Mouse (Mus musculus) midbrain, embryonic 14.5 days (tissue): ENCODE measurements around the gene Trappc6a. TPM values are rescaled to one million over a fixed set of nuclear protein-coding genes. Genes with fewer than 3 reads are reported as not detected.

Experiments
- ATAC-seq: fragments of 200-750 bp; cut with Nextera tagmentation; 2 replicates; pipeline ENCODE4 v1.8.0; 2017; ENCODE audit warnings: moderate number of reproducible peaks, moderate library complexity; ENCODE audit not compliant: low FRiP score, low TSS enrichment
- DNase-seq: peaks from one replicate; pipeline ENCODE4 v3.0.0-alpha.2; 2015
- H3K27ac ChIP-seq: fragments of 300-500 bp; sonication (generic); replicated peaks from 2 replicates; pipeline ENCODE4 v1.5.1; 2014; ENCODE audit warnings: mild to moderate bottlenecking, low read depth, low read length, moderate library complexity
- H3K27me3 ChIP-seq: fragments of 300-500 bp; sonication (generic); 2 replicates; pipeline ENCODE4 v1.6.1; 2014; ENCODE audit warnings: low read length, control low read depth, mixed read lengths; ENCODE audit not compliant: control insufficient read depth, insufficient read depth
- H3K36me3 ChIP-seq: fragments of 300-500 bp; sonication (generic); 2 replicates; pipeline ENCODE4 v1.6.1; 2014; ENCODE audit warnings: low read length, control low read depth; ENCODE audit not compliant: control insufficient read depth, insufficient read depth
- H3K4me1 ChIP-seq: fragments of 300-500 bp; sonication (generic); 2 replicates; pipeline ENCODE4 v1.6.1; 2014; ENCODE audit warnings: mild to moderate bottlenecking, antibody characterized with exemption, low read length, control low read depth; ENCODE audit not compliant: control insufficient read depth, insufficient read depth
- H3K4me2 ChIP-seq: fragments of 300-500 bp; sonication (generic); 2 replicates; pipeline ENCODE4 v1.6.1; 2014; ENCODE audit warnings: mild to moderate bottlenecking, low read length, moderate library complexity
- H3K4me3 ChIP-seq: fragments of 300-500 bp; sonication (generic); replicated peaks from 2 replicates; pipeline ENCODE4 v1.5.1; 2014; ENCODE audit warnings: low read depth, low read length
- H3K9ac ChIP-seq: fragments of 300-500 bp; sonication (generic); replicated peaks from 2 replicates; pipeline ENCODE4 v1.6.1; 2014; ENCODE audit warnings: mild to moderate bottlenecking, low read length, moderate library complexity
- H3K9me3 ChIP-seq: fragments of 300-500 bp; sonication (generic); 2 replicates; pipeline ENCODE4 v1.6.1; 2016; ENCODE audit warnings: low read length, control low read depth, mixed read lengths; ENCODE audit not compliant: control insufficient read depth
- WGBS: fragments of 180-500 bp; shearing (Covaris S2); extraction: QIAGEN DNeasy Blood & Tissue Kit; methylation state at CpG from one replicate; pipeline ENCODE4 v1.1.7; 2014; 5-methylcytosine and 5-hydroxymethylcytosine counted together
- polyA plus RNA-seq: library from polyadenylated mRNA; unstranded; fragments of >200 nt; fragmentation: Nextera tagmentation; extraction: Ambion mirVana; gene quantifications from 2 replicates; pipeline ENCODE4 v1.2.1, GENCODE M21; 2014

Trappc6a gene
- polyA plus RNA-seq, 1 experiment from 2014 or later, result 30.1 TPM

DNA sequence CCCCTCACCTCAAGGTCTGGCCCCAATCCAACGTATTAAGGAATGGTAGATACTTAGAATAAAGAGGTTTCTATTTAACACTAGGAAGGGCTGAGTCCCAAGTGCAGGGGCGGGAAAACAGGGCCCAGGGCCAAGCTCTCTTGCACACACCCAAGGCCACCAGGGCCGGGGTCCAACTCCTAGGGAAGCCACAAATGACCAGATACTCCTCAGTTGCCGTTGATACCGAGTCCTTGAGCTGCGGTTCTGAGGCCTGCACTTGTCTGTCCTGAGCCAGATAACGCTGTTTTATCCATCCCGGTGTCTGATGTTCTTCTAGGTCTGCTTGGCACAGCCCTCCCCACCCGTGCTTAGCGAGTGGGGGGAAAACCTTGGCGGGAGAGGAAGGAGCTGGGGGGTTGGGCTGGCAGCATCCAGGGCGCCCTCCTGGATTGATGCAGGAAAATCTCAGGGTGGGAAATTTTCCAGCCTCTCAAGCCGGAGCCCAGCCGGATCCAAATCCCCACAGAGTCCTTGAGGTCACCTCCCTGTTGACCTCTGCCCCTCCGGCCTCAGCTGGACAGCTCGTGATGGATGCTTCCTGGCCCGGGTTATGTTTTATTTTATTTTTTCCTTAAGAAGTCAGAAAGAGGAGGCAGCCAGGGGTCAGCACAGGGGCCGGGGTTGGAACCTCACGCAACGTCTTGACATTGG lies 12.5 kb upstream of the Trappc6a start:
- peaks cover 11% of the 10 kb centered on the region; the same call in 1 of the 2 replicates for H3K27me3 ChIP-seq
- H3K36me3 ChIP-seq, result no peaks in the 10 kb centered on the region
- H3K9ac ChIP-seq, result no peak overlapping the region
- no peaks in the 10 kb centered on the region for H3K4me1 ChIP-seq
- DNase-seq, result no peak
- no peak for ATAC-seq
- H3K9me3 ChIP-seq, result no peaks in the 10 kb centered on the region
- no peak overlapping the region for H3K4me3 ChIP-seq
- no peak overlapping the region for H3K27ac ChIP-seq
- 73% methylated on average over 20 of the region's 20 CpGs for WGBS
- H3K4me2 ChIP-seq, result no peak overlapping the region

DNA sequence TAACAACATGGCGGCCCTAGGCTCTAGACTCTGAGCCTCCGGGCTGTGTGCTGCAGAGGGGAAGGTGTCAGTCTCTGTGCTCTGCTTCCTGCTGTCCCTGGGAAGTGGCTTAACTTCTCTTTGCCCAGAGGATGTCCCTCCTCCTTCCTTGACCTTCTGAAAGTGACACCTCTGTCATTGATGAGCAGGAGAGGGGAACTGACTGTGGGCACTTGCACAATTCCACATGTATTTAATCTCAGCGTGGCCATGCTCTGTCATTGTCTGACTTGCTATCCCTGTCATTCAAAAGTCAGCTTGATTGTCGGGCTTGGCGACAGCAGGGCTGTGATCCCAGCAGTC lies 12.0 kb upstream of the Trappc6a start:
- no peak for ATAC-seq
- no peak overlapping the region for H3K27ac ChIP-seq
- H3K4me2 ChIP-seq, result no peak overlapping the region
- H3K27me3 ChIP-seq, result peaks cover 7% of the 10 kb centered on the region; the same call in 1 of the 2 replicates
- H3K4me3 ChIP-seq, result no peak overlapping the region
- no peak overlapping the region for H3K9ac ChIP-seq
- no peaks in the 10 kb centered on the region for H3K9me3 ChIP-seq
- H3K36me3 ChIP-seq, result no peaks in the 10 kb centered on the region
- DNase-seq, result no peak
- H3K4me1 ChIP-seq, result no peaks in the 10 kb centered on the region
- WGBS, result 57% methylated on average over 5 of the region's 5 CpGs

DNA sequence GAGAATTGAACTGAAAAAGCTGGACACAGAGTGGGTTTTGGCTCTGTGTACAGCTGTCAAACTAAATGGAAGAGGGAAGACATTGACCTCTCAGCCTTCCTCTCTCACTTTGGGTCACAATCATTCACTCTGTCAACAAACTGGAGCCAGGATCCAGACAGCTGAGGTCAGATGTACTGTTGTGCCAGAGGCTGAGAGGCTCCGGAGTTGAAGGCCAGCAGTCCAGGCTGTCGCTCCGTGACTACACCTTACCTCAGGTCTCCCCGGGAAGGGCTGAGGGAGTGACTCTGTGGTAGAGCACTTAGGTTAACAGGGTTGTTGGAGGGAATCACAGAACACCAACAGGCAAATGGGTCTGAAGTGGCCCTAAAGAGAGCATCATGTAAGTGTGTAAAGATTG lies 9.9 kb upstream of the Trappc6a start:
- ATAC-seq, result no peak
- H3K9me3 ChIP-seq, result no peaks in the 10 kb centered on the region
- H3K4me2 ChIP-seq, result no peak overlapping the region
- no peaks in the 10 kb centered on the region for H3K27me3 ChIP-seq
- H3K4me1 ChIP-seq, result no peaks in the 10 kb centered on the region
- H3K27ac ChIP-seq, result no peak overlapping the region
- no peak for DNase-seq
- H3K36me3 ChIP-seq, result no peaks in the 10 kb centered on the region
- no peak overlapping the region for H3K9ac ChIP-seq
- no peak overlapping the region for H3K4me3 ChIP-seq
- WGBS, result 92% methylated on average over 4 of the region's 4 CpGs

DNA sequence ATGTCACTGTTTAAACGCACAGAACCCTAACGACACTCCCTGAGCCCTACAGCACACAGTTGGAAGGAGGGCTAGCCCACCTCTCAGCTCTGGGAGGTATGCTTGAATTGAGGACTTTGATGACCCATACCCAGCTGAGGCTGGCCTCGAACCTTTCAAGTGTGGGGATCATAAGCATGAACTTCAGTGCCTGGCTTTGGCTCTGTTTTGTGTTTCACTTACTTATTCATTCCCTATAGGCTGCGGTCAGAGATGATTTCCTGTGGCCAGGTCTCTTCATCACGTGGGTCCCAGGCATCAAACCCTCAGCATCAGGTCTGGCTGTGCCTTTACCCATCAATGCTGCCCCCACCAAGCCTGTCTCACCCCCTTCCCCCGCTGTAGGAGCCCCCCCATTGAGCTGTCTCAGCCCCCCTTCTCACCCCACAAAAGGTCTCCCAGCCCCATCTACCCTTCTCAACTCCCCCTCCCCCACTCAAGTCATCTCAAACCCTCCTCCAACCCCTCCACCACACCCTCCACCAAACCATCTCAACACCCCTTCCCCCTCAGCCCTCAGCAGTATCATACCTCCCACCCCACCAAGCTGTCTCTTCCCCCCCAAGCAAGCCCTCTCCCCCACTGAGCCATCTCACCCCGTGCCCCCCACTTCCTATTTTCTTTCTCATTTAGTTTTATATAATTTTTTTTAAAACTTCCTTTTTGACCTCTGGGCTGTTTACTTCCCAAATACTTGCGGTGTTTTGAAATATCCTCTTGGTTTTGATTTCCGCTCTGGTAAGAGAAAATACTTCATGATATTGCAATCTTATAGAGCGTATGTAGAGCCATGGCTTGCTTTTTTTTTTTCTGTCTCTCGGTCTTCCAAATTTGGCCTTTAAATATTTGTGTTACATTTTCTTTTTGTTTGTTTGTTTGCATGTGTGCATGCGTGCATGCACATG lies 7.5 kb upstream of the Trappc6a start:
- no peak overlapping the region for H3K4me3 ChIP-seq
- H3K27ac ChIP-seq, result no peak overlapping the region
- H3K4me2 ChIP-seq, result no peak overlapping the region
- H3K4me1 ChIP-seq, result no peaks in the 10 kb centered on the region
- no peak overlapping the region for H3K9ac ChIP-seq
- ATAC-seq (no peak), DNase-seq (no peak)
- H3K36me3 ChIP-seq, result no peaks in the 10 kb centered on the region
- H3K9me3 ChIP-seq, result no peaks in the 10 kb centered on the region
- WGBS, result 78% methylated on average over 12 of the region's 12 CpGs
- no peaks in the 10 kb centered on the region for H3K27me3 ChIP-seq

DNA sequence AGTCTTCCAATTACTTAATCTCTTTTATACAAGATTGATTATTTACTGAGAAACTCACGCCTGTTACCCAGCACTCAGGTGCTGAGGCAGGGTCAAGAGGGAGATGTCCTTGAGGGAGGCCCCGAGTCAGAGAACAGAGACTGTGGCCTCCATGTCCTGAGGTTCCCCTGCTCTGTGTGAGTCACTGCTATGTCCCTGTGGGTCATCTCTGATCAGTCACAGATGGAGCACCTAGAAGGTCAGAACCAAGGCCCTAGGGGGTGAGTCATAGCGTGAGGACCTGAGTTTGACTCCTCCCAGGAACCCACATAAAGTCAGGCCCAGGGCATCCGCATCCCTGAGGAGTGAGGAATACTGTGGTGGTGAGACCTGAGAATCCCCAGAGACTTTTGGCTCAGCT lies 6.5 kb upstream of the Trappc6a start:
- Histone ChIP-seq H3K9ac (no peak overlapping the region), H3K4me1 (peaks cover 3% of the 10 kb centered on the region; the same call in 1 of the 2 replicates), H3K4me2 (no peak overlapping the region), H3K27me3 (no peaks in the 10 kb centered on the region), H3K27ac (no peak overlapping the region), H3K9me3 (no peaks in the 10 kb centered on the region), H3K4me3 (no peak overlapping the region), H3K36me3 (no peaks in the 10 kb centered on the region)
- WGBS, result 79% methylated on average over 4 of the region's 4 CpGs
- no peak for DNase-seq
- no peak for ATAC-seq

DNA sequence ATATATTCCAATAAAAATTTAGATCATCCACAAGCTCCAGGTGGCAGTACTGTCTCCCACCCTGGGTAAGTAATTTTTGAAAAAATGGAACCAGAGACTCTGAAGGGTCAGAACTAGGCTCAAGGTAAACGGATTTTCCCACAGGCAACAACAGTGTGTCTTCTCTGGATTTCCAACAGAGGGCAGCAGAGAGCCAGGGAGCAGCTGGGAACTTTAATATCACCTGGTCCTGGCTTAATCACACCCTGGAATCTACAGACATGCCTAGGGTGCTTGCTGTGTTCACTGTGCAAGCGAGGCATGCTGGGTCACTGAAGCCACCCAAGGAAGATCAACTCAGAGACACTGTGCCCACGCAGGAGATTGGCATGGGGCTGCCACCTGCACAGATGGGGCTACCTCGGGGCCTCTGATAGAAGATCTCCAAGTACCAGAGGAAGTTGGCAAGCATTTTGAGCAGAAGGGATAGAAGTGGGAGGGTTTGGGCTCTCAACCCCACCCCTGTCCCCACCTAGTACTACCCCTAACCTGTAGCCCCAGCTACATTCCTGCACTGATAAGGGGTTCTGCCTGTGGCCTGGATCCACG lies 4.6 kb upstream of the Trappc6a start:
- H3K4me2 ChIP-seq, result no peak overlapping the region
- H3K9me3 ChIP-seq, result no peaks in the 10 kb centered on the region
- no peaks in the 10 kb centered on the region for H3K36me3 ChIP-seq
- 41% methylated on average over 5 of the region's 5 CpGs for WGBS
- no peaks in the 10 kb centered on the region for H3K27me3 ChIP-seq
- H3K4me3 ChIP-seq, result no peak overlapping the region
- peak; percentile 74 for DNase-seq
- H3K27ac ChIP-seq, result no peak overlapping the region
- peaks cover 10% of the 10 kb centered on the region for H3K4me1 ChIP-seq
- no peak overlapping the region for H3K9ac ChIP-seq
- no peak for ATAC-seq

DNA sequence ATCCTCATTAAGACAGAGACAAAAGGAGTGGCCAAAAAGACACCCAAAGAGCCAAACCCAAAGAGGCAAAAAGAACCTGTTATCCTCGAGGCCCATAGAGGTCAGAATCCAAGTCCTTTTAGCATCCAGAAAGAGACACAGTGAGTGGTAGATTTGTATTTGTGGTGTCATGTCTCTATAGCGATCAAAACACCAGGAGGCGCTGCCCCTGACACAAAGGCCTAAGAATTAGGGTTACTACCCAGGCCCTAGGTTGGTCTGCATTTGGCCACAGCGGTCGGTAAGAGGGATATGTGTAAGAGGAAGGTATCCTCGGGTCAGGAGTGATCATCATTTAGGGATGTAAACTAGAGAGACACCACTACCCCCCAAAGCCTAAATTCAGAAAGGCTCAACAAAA lies 1.9 kb upstream of the Trappc6a start:
- peak overlapping the region; percentile 67 for H3K4me2 ChIP-seq
- ATAC-seq, result no peak
- H3K36me3 ChIP-seq, result no peaks in the 10 kb centered on the region
- H3K27ac ChIP-seq, result no peak overlapping the region
- H3K27me3 ChIP-seq, result no peaks in the 10 kb centered on the region
- H3K9ac ChIP-seq, result no peak overlapping the region
- no peaks in the 10 kb centered on the region for H3K9me3 ChIP-seq
- WGBS, result 22% methylated on average over 6 of the region's 6 CpGs
- DNase-seq, result peak; percentile 24
- peak overlapping the region; percentile 77 for H3K4me3 ChIP-seq
- peaks cover 18% of the 10 kb centered on the region for H3K4me1 ChIP-seq

DNA sequence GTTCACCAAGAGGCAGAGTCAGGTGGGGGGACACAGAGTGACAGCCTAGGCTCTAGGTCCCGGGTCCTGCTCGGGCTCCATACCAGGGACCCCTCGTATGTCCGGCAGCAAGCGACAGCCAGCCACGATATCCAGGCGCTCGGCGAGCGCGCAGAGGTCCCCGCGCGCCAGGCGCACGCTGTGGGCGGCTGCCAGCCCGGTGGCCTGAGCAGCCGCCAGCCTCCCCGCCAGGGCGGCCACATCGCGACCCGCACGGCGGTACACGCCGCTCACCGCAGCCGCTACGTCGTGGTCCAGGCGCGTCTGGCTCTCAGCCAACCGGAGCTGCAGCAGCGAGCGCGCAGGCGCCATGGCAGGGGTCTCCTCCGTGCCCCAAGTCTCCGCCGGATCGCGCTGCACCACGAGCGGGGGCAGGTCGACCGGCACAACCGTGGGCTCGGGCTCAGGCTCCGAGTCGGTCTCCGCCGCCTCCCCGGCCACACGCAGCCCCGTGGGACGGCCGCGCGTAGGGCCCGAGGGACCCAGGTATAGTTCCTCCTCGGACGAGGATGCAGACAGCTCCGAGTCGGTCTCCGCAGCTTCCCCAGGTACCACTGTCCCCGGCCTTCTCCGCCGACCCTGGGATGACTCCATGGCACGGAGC lies 1.1 kb upstream of the Trappc6a start:
- Histone ChIP-seq H3K36me3 (no peaks in the 10 kb centered on the region), H3K4me2 (peak overlapping the region; percentile 67), H3K4me3 (peak overlapping the region; percentile 77), H3K4me1 (peaks cover 18% of the 10 kb centered on the region), H3K27me3 (no peaks in the 10 kb centered on the region), H3K9me3 (no peaks in the 10 kb centered on the region), H3K9ac (peak overlapping the region; percentile 81), H3K27ac (peak overlapping the region; percentile 85)
- peak; percentile 24; the same call in 1 of the 2 replicates for ATAC-seq
- WGBS, result under 1% methylated on average over 67 of the region's 71 CpGs
- peak; percentile 91 for DNase-seq
